Mouse (Mus musculus) liver, embryonic 14.5 days (tissue): Measurements from ENCODE around the gene Gm10717.
"Not testable (repeated sequence)": the region's sequence is repeated elsewhere in the genome, so short reads cannot be mapped to it uniquely, and the experiment has no call there.

Experiments
- CTCF ChIP-seq: IDR thresholded peaks from 2 replicates; pipeline ENCODE4 v1.5.1; 2016; ENCODE audit warnings: antibody characterized with exemption, low read depth, control low read depth
- EP300 ChIP-seq: IDR thresholded peaks from 2 replicates; pipeline ENCODE4 v1.6.1; 2016; ENCODE audit warnings: antibody characterized with exemption, low read depth

DNA sequence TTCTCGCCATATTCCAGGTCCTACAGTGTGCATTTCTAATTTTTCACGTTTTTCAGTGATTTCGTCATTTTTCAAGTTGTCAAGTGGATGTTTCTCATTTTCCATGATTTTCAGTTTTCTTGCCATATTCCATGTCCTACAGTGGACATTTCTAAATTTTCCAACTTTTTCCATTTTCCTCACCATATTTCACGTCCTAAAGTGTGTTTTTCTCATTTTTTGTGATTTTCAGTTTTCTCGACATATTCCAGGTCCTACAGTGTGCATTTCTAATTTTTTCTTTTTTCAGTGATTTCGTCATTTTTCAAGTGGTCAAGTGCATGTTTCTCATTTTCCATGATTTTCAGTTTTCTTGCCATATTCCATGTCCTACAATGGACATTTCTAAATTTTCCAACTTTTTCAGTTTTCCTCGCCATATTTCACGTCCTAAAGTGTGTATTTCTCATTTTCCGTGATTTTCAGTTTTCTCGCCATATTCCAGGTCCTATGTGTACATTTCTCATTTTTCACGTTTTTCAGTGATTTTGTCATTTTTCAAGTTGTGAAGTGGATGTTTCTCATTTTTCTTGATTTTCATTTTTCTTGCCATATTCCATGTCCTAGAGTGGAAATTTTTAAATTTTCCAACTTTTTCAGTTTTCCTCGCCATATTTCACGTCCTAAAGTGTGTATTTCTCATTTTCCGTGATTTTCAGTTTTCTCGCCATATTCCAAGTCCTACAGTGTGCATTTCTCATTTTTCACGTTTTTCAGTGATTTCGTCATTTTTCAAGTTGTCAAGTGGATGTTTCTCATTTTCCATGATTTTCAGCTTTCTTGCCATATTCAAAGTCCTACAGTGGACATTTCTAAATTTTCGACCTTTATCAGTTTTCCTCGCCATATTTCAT, 5.1 kb upstream of the Gm10717 start:
- TF ChIP-seq CTCF, EP300: not testable (repeated sequence)
